ENCODE assay signal across 12 mouse cellular contexts in genomic region chr13:28792461-28793165, GRCm38 (mm10).
A peak's percentile ranks its signal among the peaks of the same experiment; 100 is the strongest.
DNase-seq lines count a peak whose midpoint lies in the region; ATAC-seq and TF ChIP-seq lines count a peak whose summit lies in the region.
"Had no signal": no experiment of that assay in that cellular context is flagged by ENCODE, and none has a peak within 500 bp of the region (broad histone marks: within the 10 kb centered on the region; RNA-seq: fewer than 3 reads in every experiment).

No protein-coding gene starts in this region.

- no peak for ATAC-seq in forebrain, postnatal 0 days
- ATAC-seq in neural tube, embryonic 15.5 days (ENCODE audit: low FRiP score), result no peak
- no peak for ATAC-seq in liver, embryonic 12.5 days

- TF ChIP-seq CTCF in forebrain, postnatal 0 days (IDR thresholded peaks at IDR 0.05; ENCODE audit: low read depth), result no peak

- H3K27ac ChIP-seq in forebrain, postnatal 0 days (ENCODE audit: low read depth, low read length), result peak overlapping the region; percentile 71
- H3K27ac ChIP-seq in neural tube, embryonic 15.5 days (replicated peaks), result peak overlapping the region; percentile 54; the same call in 1 of the 2 replicates
- H3K27ac ChIP-seq in liver, embryonic 12.5 days, result no peak overlapping the region
- H3K27ac ChIP-seq: layer of hippocampus, adult 2 months; limb, embryonic 15.5 days had no signal

- DNase-seq in embryo, embryonic 10.5 days (ENCODE audit: low spot score), result peak; percentile 47
- no peak for DNase-seq in embryo, embryonic 11 days
- DNase-seq in forebrain, postnatal 0 days, result peak; percentile 72
- DNase-seq in kidney, postnatal 14 days, result peak; percentile 38
- no peak for DNase-seq in left cerebral cortex, adult 9 months (ENCODE audit: low spot score in 2 of 2)
- DNase-seq in right cerebral cortex, postnatal 14 days, result no peak
- DNase-seq: lung, postnatal 10 days had no signal

- no peaks in the 10 kb centered on the region for H3K36me3 ChIP-seq in forebrain, postnatal 0 days (ENCODE audit: insufficient read depth)
- H3K36me3 ChIP-seq in neural tube, embryonic 15.5 days, result no peaks in the 10 kb centered on the region
- no peaks in the 10 kb centered on the region for H3K36me3 ChIP-seq in liver, embryonic 12.5 days
- H3K36me3 ChIP-seq: limb, embryonic 15.5 days had no signal

- no peak overlapping the region for H3K4me2 ChIP-seq in forebrain, postnatal 0 days (ENCODE audit: low read depth)
- H3K4me2 ChIP-seq in neural tube, embryonic 15.5 days, result no peak overlapping the region
- no peak overlapping the region for H3K4me2 ChIP-seq in liver, embryonic 12.5 days
- H3K4me2 ChIP-seq: limb, embryonic 15.5 days had no signal

- H3K9me3 ChIP-seq in forebrain, postnatal 0 days (ENCODE audit: low read length), result no peaks in the 10 kb centered on the region
- no peaks in the 10 kb centered on the region for H3K9me3 ChIP-seq in neural tube, embryonic 15.5 days (replicated peaks)
- H3K9me3 ChIP-seq in liver, embryonic 12.5 days (replicated peaks), result no peaks in the 10 kb centered on the region
- H3K9me3 ChIP-seq: limb, embryonic 15.5 days had no signal

- H3K27me3 ChIP-seq in forebrain, postnatal 0 days (ENCODE audit: insufficient read depth, low read length), result no peaks in the 10 kb centered on the region
- no peaks in the 10 kb centered on the region for H3K27me3 ChIP-seq in neural tube, embryonic 15.5 days (replicated peaks)
- no peaks in the 10 kb centered on the region for H3K27me3 ChIP-seq in liver, embryonic 12.5 days (replicated peaks)
- H3K27me3 ChIP-seq: limb, embryonic 15.5 days; Patski had no signal

- H3K9ac ChIP-seq in forebrain, postnatal 0 days, result no peak overlapping the region
- no peak overlapping the region for H3K9ac ChIP-seq in neural tube, embryonic 15.5 days (replicated peaks)
- no peak overlapping the region for H3K9ac ChIP-seq in liver, embryonic 12.5 days
- H3K9ac ChIP-seq: limb, embryonic 15.5 days had no signal

- 19% methylated on average over 12 of the region's 12 CpGs for WGBS in forebrain, postnatal 0 days
- WGBS in neural tube, embryonic 15.5 days, result 36% methylated on average over 12 of the region's 12 CpGs
- WGBS in liver, embryonic 12.5 days (ENCODE audit: insufficient replicate concordance), result 79% methylated on average over 12 of the region's 12 CpGs

- H3K4me1 ChIP-seq in forebrain, postnatal 0 days (ENCODE audit: insufficient read depth), result peaks cover 20% of the 10 kb centered on the region
- H3K4me1 ChIP-seq in neural tube, embryonic 15.5 days, result peaks cover 32% of the 10 kb centered on the region
- H3K4me1 ChIP-seq in liver, embryonic 12.5 days, result no peaks in the 10 kb centered on the region

- H3K4me3 ChIP-seq in forebrain, postnatal 0 days (ENCODE audit: low read depth, low read length), result no peak overlapping the region
- no peak overlapping the region for H3K4me3 ChIP-seq in neural tube, embryonic 15.5 days (replicated peaks)
- H3K4me3 ChIP-seq in liver, embryonic 12.5 days, result no peak overlapping the region
- H3K4me3 ChIP-seq: layer of hippocampus, adult 2 months; limb, embryonic 15.5 days had no signal

Comparison
In these comparisons a context has a peak if more than half of its experiments do, and no peak if none do; other contexts are left out.
1. DNase-seq: peak in embryo, embryonic 10.5 days (single experiment), forebrain, postnatal 0 days (single experiment) and kidney, postnatal 14 days (single experiment); none in embryo, embryonic 11 days (single experiment), left cerebral cortex, adult 9 months (0 of 2) and right cerebral cortex, postnatal 14 days (single experiment).